Mouse (Mus musculus): Measurements from ENCODE around the gene Prrt4. TPM values are rescaled to one million over a fixed set of nuclear protein-coding genes. Genes with fewer than 3 reads are reported as not detected.

Gene Prrt4
- polyA plus RNA-seq, 1 experiment from 2014 or later: 0.23 TPM

GRCm38 (mm10) chr6:29143608-29144007, 35.8 kb downstream of the Prrt4 start:
- Histone ChIP-seq H3K36me3 (ENCODE audit: control insufficient read depth, insufficient read depth, low read length) (no peaks in the 10 kb centered on the region), H3K4me3 (ENCODE audit: low read length) (no peak overlapping the region), H3K27ac (ENCODE audit: low read length) (no peak overlapping the region), H3K4me1 (ENCODE audit: control insufficient read depth, insufficient read depth, low read length) (0 out of 2 replicates have a peak, but pooled peaks cover 2% of the 10 kb centered on the region), H3K4me2 (ENCODE audit: low read depth, low read length) (no peak overlapping the region), H3K27me3 (replicated peaks; ENCODE audit: control insufficient read depth, insufficient read depth, low read length) (no peaks in the 10 kb centered on the region), H3K9ac (ENCODE audit: low read depth, low read length) (no peak overlapping the region), H3K9me3 (ENCODE audit: control insufficient read depth, low read length) (no peaks in the 10 kb centered on the region)
- WGBS: 48% methylated on average over 5 of the region's 5 CpGs
- ATAC-seq: no peak

- no peak for ATAC-seq
- Histone ChIP-seq H3K36me3 (ENCODE audit: control insufficient read depth, insufficient read depth, low read length) (peaks cover 7% of the 10 kb centered on the region), H3K9me3 (ENCODE audit: control insufficient read depth, low read length) (no peaks in the 10 kb centered on the region), H3K4me1 (ENCODE audit: control insufficient read depth, insufficient read depth, low read length) (no peaks in the 10 kb centered on the region), H3K9ac (ENCODE audit: low read depth, low read length) (no peak overlapping the region), H3K4me2 (ENCODE audit: low read depth, low read length) (no peak overlapping the region), H3K27ac (ENCODE audit: low read length) (no peak overlapping the region), H3K27me3 (replicated peaks; ENCODE audit: control insufficient read depth, insufficient read depth, low read length) (no peaks in the 10 kb centered on the region), H3K4me3 (ENCODE audit: low read length) (no peak overlapping the region)
- WGBS: 94% methylated on average over 9 of the region's 9 CpGs
Observed at GRCm38 (mm10) chr6:29137441-29137840, 41.9 kb downstream of the Prrt4 start.

GRCm38 (mm10) chr6:29133100-29133499, 46.3 kb downstream of the Prrt4 start:
- H3K27me3 ChIP-seq (replicated peaks; ENCODE audit: control insufficient read depth, insufficient read depth, low read length): no peaks in the 10 kb centered on the region
- no peak overlapping the region for H3K27ac ChIP-seq (ENCODE audit: low read length)
- no peak overlapping the region for H3K4me2 ChIP-seq (ENCODE audit: low read depth, low read length)
- H3K4me1 ChIP-seq (ENCODE audit: control insufficient read depth, insufficient read depth, low read length): no peaks in the 10 kb centered on the region
- no peaks in the 10 kb centered on the region for H3K9me3 ChIP-seq (ENCODE audit: control insufficient read depth, low read length)
- no peak overlapping the region for H3K9ac ChIP-seq (ENCODE audit: low read depth, low read length)
- no peak for ATAC-seq
- peaks cover 8% of the 10 kb centered on the region for H3K36me3 ChIP-seq (ENCODE audit: control insufficient read depth, insufficient read depth, low read length)
- 88% methylated on average over 9 of the region's 9 CpGs for WGBS
- no peak overlapping the region for H3K4me3 ChIP-seq (ENCODE audit: low read length)

GRCm38 (mm10) chr6:29126878-29127426, 52.4 kb downstream of the Prrt4 start:
- no peak for ATAC-seq

GRCm38 (mm10) chr6:29119990-29120389, 59.4 kb downstream of the Prrt4 start:
- Histone ChIP-seq H3K9me3 (ENCODE audit: control insufficient read depth, low read length) (no peaks in the 10 kb centered on the region), H3K27ac (ENCODE audit: low read length) (no peak overlapping the region), H3K36me3 (ENCODE audit: control insufficient read depth, insufficient read depth, low read length) (peaks cover 6% of the 10 kb centered on the region; the same call in 1 of the 2 replicates), H3K4me1 (ENCODE audit: control insufficient read depth, insufficient read depth, low read length) (no peaks in the 10 kb centered on the region), H3K9ac (ENCODE audit: low read depth, low read length) (no peak overlapping the region), H3K4me2 (ENCODE audit: low read depth, low read length) (no peak overlapping the region), H3K27me3 (replicated peaks; ENCODE audit: control insufficient read depth, insufficient read depth, low read length) (no peaks in the 10 kb centered on the region), H3K4me3 (ENCODE audit: low read length) (no peak overlapping the region)
- 86% methylated on average over 13 of the region's 13 CpGs for WGBS
- ATAC-seq: no peak

More at GRCm38 (mm10) chr6:29126878-29127426, 52.4 kb downstream of the Prrt4 start:
- no peaks in the 10 kb centered on the region for H3K27me3 ChIP-seq (replicated peaks; ENCODE audit: control insufficient read depth, insufficient read depth, low read length)
- no peak overlapping the region for H3K9ac ChIP-seq (ENCODE audit: low read depth, low read length)
- H3K9me3 ChIP-seq (ENCODE audit: control insufficient read depth, low read length): no peaks in the 10 kb centered on the region
- peaks cover 9% of the 10 kb centered on the region for H3K36me3 ChIP-seq (ENCODE audit: control insufficient read depth, insufficient read depth, low read length)
- H3K4me2 ChIP-seq (ENCODE audit: low read depth, low read length): no peak overlapping the region
- no peaks in the 10 kb centered on the region for H3K4me1 ChIP-seq (ENCODE audit: control insufficient read depth, insufficient read depth, low read length)
- no peak overlapping the region for H3K4me3 ChIP-seq (ENCODE audit: low read length)
- WGBS: 90% methylated on average over 7 of the region's 7 CpGs
- no peak overlapping the region for H3K27ac ChIP-seq (ENCODE audit: low read length)

Small RNAs within 50 kb of the gene (microRNA-seq; reads per million reads assigned to microRNA genes)
- not detected for gene Gm24303

Other genes with a start within 250 kb of the Prrt4 start
- gene Lep, start 119.4 kb downstream of the Prrt4 start, polyA plus RNA-seq (2015; fragmentation: Nextera tagmentation; extraction: Ambion mirVana): not detected in 2 replicates
- gene Rbm28, start 14.6 kb downstream of the Prrt4 start, polyA plus RNA-seq (2015; fragmentation: Nextera tagmentation; extraction: Ambion mirVana): 23.5 and 25.5 TPM in 2 replicates
- gene Impdh1, start 36.8 kb upstream of the Prrt4 start, polyA plus RNA-seq (2015; fragmentation: Nextera tagmentation; extraction: Ambion mirVana): 39.7 and 40.1 TPM in 2 replicates
- gene Hilpda, start 92.9 kb upstream of the Prrt4 start, polyA plus RNA-seq (2015; fragmentation: Nextera tagmentation; extraction: Ambion mirVana): 27.0 and 27.8 TPM in 2 replicates
- gene Fam71f2, start 100.0 kb upstream of the Prrt4 start, polyA plus RNA-seq (2015; fragmentation: Nextera tagmentation; extraction: Ambion mirVana): 0.13 and 0.29 TPM in 2 replicates
- gene Fam71f1, start 139.6 kb upstream of the Prrt4 start, polyA plus RNA-seq (2015; fragmentation: Nextera tagmentation; extraction: Ambion mirVana): not detected in 2 replicates
- gene Calu, start 168.5 kb upstream of the Prrt4 start, polyA plus RNA-seq (2015; fragmentation: Nextera tagmentation; extraction: Ambion mirVana): 276 and 282 TPM in 2 replicates
- gene Opn1sw, start 208.9 kb upstream of the Prrt4 start, polyA plus RNA-seq (2015; fragmentation: Nextera tagmentation; extraction: Ambion mirVana): 0.27 and 0.40 TPM in 2 replicates
- gene Ccdc136, start 216.7 kb upstream of the Prrt4 start, polyA plus RNA-seq (2015; fragmentation: Nextera tagmentation; extraction: Ambion mirVana): 5.5 and 6.5 TPM in 2 replicates